ENCODE assay signal across 8 mouse cellular contexts in the genomic region with DNA sequence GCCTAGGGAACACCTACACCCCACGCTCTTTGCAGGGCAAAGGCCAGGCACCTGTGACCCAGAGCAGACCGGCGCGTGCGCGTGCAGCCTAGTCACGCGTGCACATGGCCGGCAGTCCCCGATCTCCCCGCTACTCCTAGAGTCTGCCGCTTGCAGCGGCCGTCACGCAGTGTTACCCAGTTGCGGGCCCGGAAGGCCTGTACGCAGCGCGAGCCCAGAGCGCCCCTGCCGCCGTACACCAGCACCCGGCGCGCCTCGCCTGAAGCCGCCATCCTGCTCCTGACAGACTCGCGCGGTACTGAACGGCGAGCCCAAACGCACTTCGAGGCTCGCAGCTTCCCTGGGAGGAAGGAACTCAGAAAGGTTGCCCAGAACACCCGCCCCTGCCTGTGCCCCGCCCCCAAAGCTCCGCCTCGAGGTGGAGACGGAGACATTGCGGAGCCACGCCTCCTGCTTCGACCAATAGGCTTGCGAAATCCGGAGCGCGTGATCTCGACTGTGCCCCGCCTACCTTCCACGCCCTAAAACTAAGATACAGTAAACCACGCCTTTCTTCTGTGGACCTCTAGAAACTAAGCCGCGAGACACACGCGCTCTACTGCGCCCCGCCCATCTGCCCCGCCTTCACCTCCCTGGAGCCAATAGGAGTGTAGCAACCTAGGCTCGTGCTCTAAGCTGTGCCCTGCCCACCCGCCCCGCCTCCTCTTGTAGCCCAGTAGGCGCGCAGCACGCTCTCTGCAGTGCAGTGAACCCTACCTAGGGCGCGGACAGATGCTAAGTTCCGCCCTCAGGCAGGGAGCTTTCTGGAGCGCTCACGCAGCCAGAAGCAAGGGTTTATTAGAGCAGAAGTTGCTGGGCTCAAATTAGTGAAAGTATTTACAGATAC. TPM values are rescaled to one million over a fixed set of nuclear protein-coding genes. Genes with fewer than 3 reads are reported as not detected.
DNase-seq lines count a peak whose midpoint lies in the region; ATAC-seq and TF ChIP-seq lines count a peak whose summit lies in the region.

A gene (minus strand): TSS at position 406 of the 886 bp plus-strand sequence.

- H3K4me1 ChIP-seq in erythroblast, embryonic 14.5 days (ENCODE audit: control insufficient read depth), result peaks cover 25% of the 10 kb centered on the region
- peaks cover 8% of the 10 kb centered on the region for H3K4me1 ChIP-seq in heart, embryonic 11.5 days (ENCODE audit: control insufficient read depth, insufficient read depth, low read length)
- peaks cover 18% of the 10 kb centered on the region for H3K4me1 ChIP-seq in kidney, embryonic 16.5 days (ENCODE audit: insufficient read depth, low read length)
- H3K4me1 ChIP-seq in liver, adult 2 months (ENCODE audit: control insufficient read depth, insufficient read depth, low read length), result peaks cover 19% of the 10 kb centered on the region

- peak; percentile 100 for ATAC-seq in heart, embryonic 11.5 days (replicated peaks; ENCODE audit: insufficient number of reproducible peaks, low FRiP score, low TSS enrichment)
- peak; percentile 99 for ATAC-seq in kidney, embryonic 16.5 days (ENCODE audit: low FRiP score, low TSS enrichment)

- peak within 1 kb of the TSS; percentile 96 for H3K4me2 ChIP-seq in heart, embryonic 11.5 days
- peak within 1 kb of the TSS; percentile 94 for H3K4me2 ChIP-seq in kidney, embryonic 16.5 days (replicated peaks; ENCODE audit: low read depth, low read length)
- peak within 1 kb of the TSS; percentile 95 for H3K4me2 ChIP-seq in myocyte (ENCODE audit: low read depth)

- TF ChIP-seq CTCF in C2C12 (IDR thresholded peaks at IDR 0.05; ENCODE audit: control insufficient read depth, insufficient read depth, insufficient read length), result no peak
- TF ChIP-seq CTCF in brain, embryonic 14.5 days (IDR thresholded peaks at IDR 0.05; ENCODE audit: borderline replicate concordance, extremely low read depth, insufficient read depth, insufficient read length), result no peak
- TF ChIP-seq CTCF in liver, adult 2 months (IDR thresholded peaks at IDR 0.05; ENCODE audit: low read depth, low read length), result no peak

- H3K79me2 ChIP-seq in C2C12 (ENCODE audit: control insufficient read depth, insufficient read depth), result no peaks in the 10 kb centered on the region
- peaks cover 15% of the 10 kb centered on the region; the same call in 1 of the 2 replicates for H3K79me2 ChIP-seq in liver, adult 2 months (ENCODE audit: control insufficient read depth, insufficient read depth, low read length)
- H3K79me2 ChIP-seq in myocyte (ENCODE audit: control insufficient read depth, insufficient read depth), result no peaks in the 10 kb centered on the region

- WGBS in heart, embryonic 11.5 days (ENCODE audit: insufficient replicate concordance), result under 1% methylated on average over 69 of the region's 70 CpGs
- WGBS in kidney, embryonic 16.5 days, result under 1% methylated on average over 70 of the region's 70 CpGs
- under 1% methylated on average over 70 of the region's 70 CpGs for WGBS in liver, adult 2 months

- peak within 1 kb of the TSS; percentile 57; the same call in 1 of the 2 replicates for H3K27ac ChIP-seq in heart, embryonic 11.5 days (ENCODE audit: low read depth, low read length)
- peak within 1 kb of the TSS; percentile 86 for H3K27ac ChIP-seq in kidney, embryonic 16.5 days (ENCODE audit: low read length)
- H3K27ac ChIP-seq in liver, adult 2 months (replicated peaks; ENCODE audit: insufficient read depth, low read depth, low read length), result peak within 1 kb of the TSS; percentile 85

- no peaks in the 10 kb centered on the region for H3K79me3 ChIP-seq in C2C12 (ENCODE audit: low read depth)

- TF ChIP-seq POLR2A in brain, embryonic 14.5 days (IDR thresholded peaks at IDR 0.05; ENCODE audit: borderline replicate concordance, extremely low read depth, insufficient read depth, insufficient read length, poor library complexity, severe bottlenecking), result 0 out of 2 replicates have a peak, but pooled peaks have one; percentile 41
- peak; percentile 95 for TF ChIP-seq POLR2A in liver, adult 2 months (IDR thresholded peaks at IDR 0.05; ENCODE audit: extremely low read depth, insufficient read depth, low read length)
- TF ChIP-seq POLR2A in myocyte (IDR thresholded peaks at IDR 0.05; ENCODE audit: insufficient read length, low read depth), result peak; percentile 84

- H3ac ChIP-seq in C2C12 (ENCODE audit: control insufficient read depth, insufficient read length, low read depth) (peak within 1 kb of the TSS; percentile 62), myocyte (ENCODE audit: control insufficient read depth, insufficient read length) (peak within 1 kb of the TSS; percentile 1)

- H3K9me3 ChIP-seq in erythroblast, embryonic 14.5 days (ENCODE audit: control insufficient read depth, low read length), result no peaks in the 10 kb centered on the region
- H3K9me3 ChIP-seq in heart, embryonic 11.5 days (replicated peaks; ENCODE audit: control insufficient read depth, low read length), result no peaks in the 10 kb centered on the region
- no peaks in the 10 kb centered on the region for H3K9me3 ChIP-seq in kidney, embryonic 16.5 days (ENCODE audit: low read length)

- DNase-seq in brain, embryonic 14.5 days (ENCODE audit: low read depth), result peak; percentile 100
- peak; percentile 98 for DNase-seq in liver, adult 2 months (ENCODE audit: extremely low read depth, low read depth, low spot score)
- peak; percentile 100 for DNase-seq in splenic B cell, adult 2 months (ENCODE audit: low read depth, low spot score)

- H3K4me3 ChIP-seq in C2C12 (ENCODE audit: insufficient read depth, poor library complexity, severe bottlenecking) (peak within 1 kb of the TSS; percentile 43), myocyte (peak within 1 kb of the TSS; percentile 34)
- peak within 1 kb of the TSS; percentile 68 for H3K4me3 ChIP-seq in erythroblast, embryonic 14.5 days (replicated peaks)
- H3K4me3 ChIP-seq in heart, embryonic 11.5 days (ENCODE audit: low read depth, low read length), result peak within 1 kb of the TSS; percentile 75
- peak within 1 kb of the TSS; percentile 87 for H3K4me3 ChIP-seq in kidney, embryonic 16.5 days (ENCODE audit: low read length)
- H3K4me3 ChIP-seq in liver, adult 2 months (ENCODE audit: insufficient read depth, low read depth, low read length), result peak within 1 kb of the TSS; percentile 59

- H3K27me3 ChIP-seq in C2C12 (ENCODE audit: control insufficient read depth, insufficient read depth, insufficient read length) (no peaks in the 10 kb centered on the region), myocyte (ENCODE audit: control insufficient read depth, insufficient read depth, insufficient read length) (no peaks in the 10 kb centered on the region)
- H3K27me3 ChIP-seq in erythroblast, embryonic 14.5 days (ENCODE audit: control insufficient read depth), result peaks cover 6% of the 10 kb centered on the region
- no peaks in the 10 kb centered on the region for H3K27me3 ChIP-seq in heart, embryonic 11.5 days (ENCODE audit: control insufficient read depth, insufficient read depth, low read length)
- H3K27me3 ChIP-seq in kidney, embryonic 16.5 days (ENCODE audit: insufficient read depth, low read length), result no peaks in the 10 kb centered on the region
- no peaks in the 10 kb centered on the region for H3K27me3 ChIP-seq in liver, adult 2 months (ENCODE audit: control insufficient read depth, insufficient read depth, low read length)
- no peaks in the 10 kb centered on the region; the same call in 1 of the 2 replicates for H3K27me3 ChIP-seq in splenic B cell, adult 2 months (ENCODE audit: control insufficient read depth, insufficient read depth, low read length, poor library complexity, severe bottlenecking)

- peak within 1 kb of the TSS; percentile 76 for H3K9ac ChIP-seq in heart, embryonic 11.5 days (ENCODE audit: low read depth, low read length)
- peak within 1 kb of the TSS; percentile 82 for H3K9ac ChIP-seq in kidney, embryonic 16.5 days (replicated peaks; ENCODE audit: low read length)
- peak within 1 kb of the TSS; percentile 78 for H3K9ac ChIP-seq in liver, adult 2 months (ENCODE audit: low read depth, low read length)

- H3K36me3 ChIP-seq in C2C12 (ENCODE audit: control insufficient read depth, insufficient read depth), result no peaks in the 10 kb centered on the region
- H3K36me3 ChIP-seq in erythroblast, embryonic 14.5 days (ENCODE audit: control insufficient read depth), result no peaks in the 10 kb centered on the region; the same call in 1 of the 2 replicates
- H3K36me3 ChIP-seq in heart, embryonic 11.5 days (ENCODE audit: control insufficient read depth, insufficient read depth, low read length), result no peaks in the 10 kb centered on the region
- no peaks in the 10 kb centered on the region for H3K36me3 ChIP-seq in kidney, embryonic 16.5 days (ENCODE audit: insufficient read depth, low read length)
- H3K36me3 ChIP-seq in liver, adult 2 months (ENCODE audit: control insufficient read depth, insufficient read depth, low read length), result peaks cover 10% of the 10 kb centered on the region; the same call in 1 of the 2 replicates
- no peaks in the 10 kb centered on the region for H3K36me3 ChIP-seq in myocyte (ENCODE audit: control insufficient read depth, insufficient read depth)
- no peaks in the 10 kb centered on the region for H3K36me3 ChIP-seq in splenic B cell, adult 2 months (ENCODE audit: control insufficient read depth, insufficient read depth, low read length, poor library complexity, severe bottlenecking)

TF ChIP-seq in C2C12, 6 proteins besides CTCF, POLR2A, EP300 and RAD21:
- TF ChIP-seq MAX (IDR thresholded peaks at IDR 0.05) (no peak), MYOD1 (IDR thresholded peaks at IDR 0.05; ENCODE audit: control insufficient read depth, insufficient read length, low read depth) (no peak), USF1 (IDR thresholded peaks at IDR 0.05; ENCODE audit: low read depth) (peak; percentile 80)

TF ChIP-seq in myocyte, 11 proteins besides CTCF, POLR2A, EP300 and RAD21:
- TF ChIP-seq CEBPB (IDR thresholded peaks at IDR 0.05; ENCODE audit: insufficient read depth, poor library complexity, severe bottlenecking) (no peak), POLR2AphosphoS2 (IDR thresholded peaks at IDR 0.05; ENCODE audit: insufficient read length, low read depth) (peak; percentile 75), USF1 (IDR thresholded peaks at IDR 0.05; ENCODE audit: low read depth) (peak; percentile 72), MYOD1 (IDR thresholded peaks at IDR 0.05; ENCODE audit: control insufficient read depth in 1 of 3, insufficient read length in 2 of 3, low read depth in 2 of 3) (peak in 1 of 3 experiments; percentile 17)

RNA-seq across cellular contexts. Expression of the gene that starts here (rescaled TPM):
- polyA plus RNA-seq in C2C12 (2012; fragmentation: generic; extraction: Trizol), result 49.1 TPM
- 65.7 and 66.4 TPM in 2 replicates for polyA plus RNA-seq in brain, embryonic 14.5 days (2012; rRNA removed)
- polyA plus RNA-seq in erythroblast, embryonic 14.5 days (2012), result 0.74 and 0.84 TPM in 2 replicates
- 82.5 and 84.0 TPM in 2 replicates for polyA plus RNA-seq in heart, embryonic 11.5 days (2014; fragmentation: Nextera tagmentation; extraction: Ambion mirVana)
- polyA plus RNA-seq in kidney, embryonic 16.5 days (2015; fragmentation: Nextera tagmentation; extraction: Ambion mirVana), result 213 and 231 TPM in 2 replicates
- 640 and 691 TPM in 2 replicates for total RNA-seq in liver, adult 2 months (2014; rRNA removed)
- 491 and 636 TPM in 2 replicates for polyA plus RNA-seq in liver, adult 2 months (2012; rRNA removed)
- 62.4 TPM for polyA plus RNA-seq in myocyte (2012; fragmentation: generic; extraction: Trizol)

Comparison
In these comparisons a context has a peak if more than half of its experiments do, and no peak if none do; other contexts are left out.
1. Peak in every context shown above with its lines: DNase-seq, ATAC-seq, H3K4me3 ChIP-seq and H3K27ac ChIP-seq.
2. RNA of the gene that starts here (polyA plus RNA-seq): 491 to 636 TPM in liver, adult 2 months, 213 to 231 TPM in kidney, embryonic 16.5 days, 82.5 to 84.0 TPM in heart, embryonic 11.5 days, 65.7 to 66.4 TPM in brain, embryonic 14.5 days, 62.4 TPM in myocyte (single experiment) and 49.1 TPM in C2C12 (single experiment); 0.74 to 0.84 TPM in erythroblast, embryonic 14.5 days; every median in the first group is over 10 times any median in the second.
3. H3K4me3 ChIP-seq: peak in every context shown above with its lines; median percentile 87 in kidney, embryonic 16.5 days; 75 in heart, embryonic 11.5 days; 68 in erythroblast, embryonic 14.5 days; 59 in liver, adult 2 months; 43 in C2C12; 34 in myocyte.
4. POLR2A ChIP-seq: peak in every context shown above with its lines; median percentile 95 in liver, adult 2 months; 84 in myocyte; 41 in brain, embryonic 14.5 days.